Mouse (Mus musculus): ENCODE data around the gene Stk38l.

The Stk38l gene

DNA sequence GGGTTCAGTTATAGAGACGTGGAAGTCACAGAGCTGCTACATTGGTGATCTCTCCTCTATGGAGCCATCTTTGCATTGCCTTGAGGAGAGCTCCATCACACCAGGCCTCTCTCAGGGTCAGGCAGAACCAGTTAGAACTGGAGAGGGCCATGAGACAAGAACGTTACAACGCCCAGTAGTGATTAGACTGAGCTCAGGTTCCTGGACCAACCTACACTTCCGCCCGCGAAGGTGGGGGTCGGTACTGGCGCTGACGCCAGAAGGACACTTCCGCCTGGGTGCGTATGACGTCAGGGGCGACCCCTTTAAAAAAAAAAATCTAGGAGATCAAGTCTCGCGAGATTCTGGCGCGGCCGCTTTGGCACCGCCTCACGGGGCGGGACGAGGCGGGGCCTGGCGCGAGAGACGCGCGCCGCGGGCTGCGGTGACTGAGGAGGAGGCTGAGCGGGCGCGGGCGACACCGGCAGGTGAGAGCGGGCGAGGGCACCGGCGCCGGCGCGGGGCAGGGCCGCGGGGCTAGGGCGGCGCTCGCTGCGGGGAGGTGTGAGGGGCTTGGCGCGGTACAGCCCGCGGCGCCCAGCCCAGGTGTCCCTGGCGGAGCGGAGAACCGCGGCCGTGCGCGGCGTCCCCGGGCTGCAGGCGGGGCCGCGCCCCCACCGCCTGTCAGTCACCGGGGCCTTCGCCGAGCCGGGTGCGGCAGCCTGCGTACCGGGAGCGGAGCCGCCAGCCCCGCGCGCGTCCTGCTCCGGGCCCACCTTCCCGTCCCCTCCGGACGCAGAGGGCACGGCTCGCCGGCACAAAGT, at the start of gene Stk38l:
Gene Stk38l, plus strand, starts transcription at position 415 of the 803 bp plus-strand sequence.
- peak; percentile 85 for DNase-seq (ENCODE audit: low spot score)

DNA sequence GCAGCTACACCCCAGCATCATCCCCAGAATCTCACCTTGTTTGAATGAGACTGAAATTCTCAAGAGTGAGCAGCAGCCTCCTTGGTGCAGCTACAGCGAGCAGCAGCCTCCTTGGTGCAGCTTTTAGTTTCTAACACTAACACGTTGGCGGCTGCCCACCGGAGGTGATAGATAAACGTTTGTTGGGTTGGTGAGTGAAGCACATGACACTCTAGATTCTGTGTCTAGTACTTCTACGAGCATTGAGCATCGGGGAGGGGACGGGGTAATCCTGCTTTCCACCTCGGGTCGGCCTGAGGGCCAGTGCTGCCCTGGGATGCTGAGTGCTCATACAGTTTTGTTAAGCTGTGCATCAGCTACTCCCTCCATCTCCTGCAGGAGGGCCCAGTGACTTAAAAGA, 47.9 kb upstream of the Stk38l start:
- DNase-seq (ENCODE audit: low spot score): no peak

DNA sequence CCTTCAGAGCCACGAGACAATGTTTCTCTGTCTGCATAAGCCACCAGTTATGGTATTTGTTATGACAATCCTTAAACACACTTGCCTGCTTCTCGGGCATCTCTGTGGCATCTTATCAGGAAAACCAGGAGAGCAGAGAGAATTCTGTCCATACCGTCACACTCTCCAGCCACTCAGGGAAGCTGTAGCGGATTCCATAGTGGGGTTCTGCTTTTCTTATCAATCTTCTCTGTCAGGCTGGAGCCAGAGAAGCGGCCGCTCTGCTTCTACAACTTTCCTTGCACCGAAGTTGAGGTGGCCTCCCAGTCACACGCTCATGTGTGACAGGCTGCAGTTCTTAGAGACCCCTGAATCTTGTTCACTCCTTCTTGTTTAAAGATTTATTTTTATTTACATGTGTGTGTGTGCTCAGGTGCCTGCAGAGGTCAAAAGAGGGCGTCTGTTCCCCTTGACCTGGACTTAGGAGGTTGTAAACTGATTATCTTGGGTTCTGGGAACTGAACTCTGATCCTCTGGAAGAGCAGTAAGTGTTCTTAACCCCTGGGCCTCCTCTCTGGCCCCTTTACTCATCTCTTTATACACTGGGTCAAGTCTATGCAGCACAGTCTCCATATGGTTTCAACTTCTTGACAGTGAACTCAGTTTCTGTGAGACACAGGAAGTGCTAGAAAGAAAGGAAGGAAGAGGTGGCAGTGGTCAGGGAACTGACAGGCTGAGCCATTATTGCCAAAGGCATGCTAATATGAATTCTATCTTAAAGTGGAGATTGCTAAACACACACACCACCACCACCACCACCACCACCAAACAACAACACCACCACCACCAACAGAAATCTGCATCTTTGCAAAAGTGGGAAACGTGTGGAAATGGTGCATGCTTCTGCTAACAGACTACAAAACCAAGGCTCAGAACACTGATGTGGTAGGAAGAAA, 46.4 kb upstream of the Stk38l start:
- DNase-seq (ENCODE audit: low spot score): no peak

GRCm38 (mm10) chr6:146683881-146684280, 40.9 kb upstream of the Stk38l start:
- no peak for DNase-seq (ENCODE audit: low spot score)

DNA sequence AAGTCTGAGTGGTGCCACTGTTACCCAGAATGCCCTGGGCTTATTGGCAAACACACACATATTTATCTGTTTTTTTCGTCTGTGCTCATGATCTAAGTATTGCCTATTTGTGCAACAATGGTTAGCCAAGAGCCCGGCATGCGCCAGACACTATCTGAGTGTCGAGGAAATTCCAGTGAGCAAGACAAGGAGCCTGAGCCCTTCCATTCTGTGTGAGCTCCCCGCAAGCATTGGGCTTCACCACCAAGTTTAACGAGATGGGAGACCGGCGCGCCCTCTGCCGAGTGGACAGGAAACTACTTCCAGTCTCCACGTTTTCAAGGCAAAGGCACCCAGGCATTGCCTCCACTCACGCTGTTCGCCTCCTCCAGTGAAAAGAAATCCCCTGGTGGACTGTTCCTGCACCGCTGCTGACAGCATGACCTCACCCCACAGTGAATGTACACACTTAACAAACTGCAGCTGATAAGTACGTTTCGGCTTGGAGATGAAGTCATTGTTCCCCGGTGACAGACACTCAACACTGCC, 39.0 kb upstream of the Stk38l start:
- no peak for DNase-seq (ENCODE audit: low spot score)

- DNase-seq (ENCODE audit: low spot score): no peak
Observed at GRCm38 (mm10) chr6:146686463-146687196, 38.2 kb upstream of the Stk38l start.

DNA sequence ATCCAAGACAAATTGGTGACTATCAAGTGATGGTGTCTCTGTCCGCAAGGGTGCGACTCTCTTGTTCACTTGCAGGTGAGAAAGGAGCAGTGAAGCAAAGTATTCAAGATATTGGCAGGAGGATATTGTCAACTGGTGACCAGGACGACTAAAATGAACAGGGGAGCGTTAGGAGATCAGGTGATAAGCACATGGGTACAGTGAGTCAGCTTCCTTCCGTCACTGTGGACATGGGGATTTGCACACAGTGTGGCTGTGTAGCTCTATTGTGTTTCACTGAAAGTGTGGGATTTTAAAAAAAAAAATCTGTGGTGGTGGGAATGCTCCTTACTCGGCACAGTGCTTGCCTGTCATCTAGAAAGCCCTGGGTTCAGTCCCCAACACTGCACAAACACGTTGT, 36.8 kb upstream of the Stk38l start:
- DNase-seq (ENCODE audit: low spot score): no peak

GRCm38 (mm10) chr6:146688861-146689260, 35.9 kb upstream of the Stk38l start:
- DNase-seq (ENCODE audit: low spot score): no peak

DNA sequence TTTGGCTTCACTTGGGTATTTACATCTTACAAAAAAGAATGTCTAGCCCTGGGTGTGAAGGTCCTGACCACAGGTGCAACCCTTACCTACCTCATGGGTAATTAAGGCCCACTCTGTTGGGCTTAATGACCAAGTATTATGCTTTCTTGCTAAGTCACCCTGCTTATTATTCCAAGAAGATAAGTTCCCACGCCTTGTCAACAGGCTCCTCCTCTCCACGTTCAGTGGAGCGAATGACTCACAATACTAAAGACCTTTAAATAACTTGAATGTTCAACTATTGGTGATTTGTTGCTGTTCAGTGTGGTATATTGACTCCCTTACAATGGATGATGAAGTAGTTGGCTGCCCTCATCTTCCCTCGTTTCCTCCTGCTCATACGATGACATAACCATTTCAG, 27.0 kb upstream of the Stk38l start:
- DNase-seq (ENCODE audit: low spot score): no peak

- DNase-seq (ENCODE audit: low spot score): no peak
Observed at GRCm38 (mm10) chr6:146698376-146698775, 26.4 kb upstream of the Stk38l start.

DNA sequence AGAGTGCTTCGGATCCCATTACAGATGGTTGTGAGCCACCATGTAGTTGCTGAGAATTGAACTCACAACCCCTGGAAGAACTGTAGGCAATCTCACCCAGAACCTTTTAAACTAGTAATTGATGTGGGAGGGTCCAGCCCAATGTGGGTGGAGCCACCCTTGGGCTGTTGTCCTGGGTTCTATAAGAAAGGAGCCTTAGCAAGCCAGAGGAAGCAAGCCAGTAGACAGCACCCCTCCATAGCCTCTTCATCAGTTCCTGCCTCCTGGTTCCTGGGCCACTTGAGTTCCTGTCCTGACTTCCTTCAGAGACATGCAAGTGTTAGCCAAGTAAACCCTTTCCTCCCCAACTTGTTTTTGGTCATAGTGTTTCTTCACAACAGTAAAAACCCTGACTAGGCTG, 24.3 kb upstream of the Stk38l start:
- DNase-seq (ENCODE audit: low spot score): no peak

DNA sequence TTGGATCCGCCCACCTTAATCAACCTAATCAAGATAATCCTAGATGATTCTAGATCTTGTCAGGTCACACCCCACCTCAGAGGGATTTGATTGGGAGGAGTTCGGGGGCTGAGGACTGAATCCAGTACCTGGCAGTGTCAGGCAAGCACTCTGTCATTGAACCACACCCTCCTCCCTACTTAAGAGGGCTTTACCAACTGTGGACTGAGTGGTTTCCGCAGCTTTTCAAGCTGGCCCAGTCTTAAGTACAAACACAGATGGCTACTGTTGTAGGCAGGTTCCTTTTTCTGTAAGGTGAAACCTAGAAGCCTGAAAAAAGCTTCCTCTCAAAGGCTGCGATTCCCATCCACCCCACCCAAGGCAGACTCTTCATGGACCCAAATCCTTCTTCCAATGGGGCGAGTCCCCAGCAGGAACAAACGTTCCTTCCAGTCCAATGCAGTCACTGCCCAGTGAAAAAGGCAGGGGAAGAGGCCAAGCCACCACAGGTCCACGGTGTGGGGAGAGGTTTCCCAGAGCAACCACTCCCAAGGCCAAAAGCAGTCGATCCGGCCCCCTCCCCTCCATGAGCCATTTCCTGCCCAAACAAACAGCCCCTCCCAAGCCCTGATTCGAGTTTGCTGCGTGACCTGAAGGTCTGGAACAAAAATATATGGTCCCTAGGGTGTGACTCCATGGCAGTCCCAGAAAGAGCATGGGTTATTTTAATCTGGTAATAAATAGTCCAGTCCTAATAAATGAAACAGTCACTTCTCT, 22.5 kb upstream of the Stk38l start:
- DNase-seq (ENCODE audit: low spot score): no peak

DNA sequence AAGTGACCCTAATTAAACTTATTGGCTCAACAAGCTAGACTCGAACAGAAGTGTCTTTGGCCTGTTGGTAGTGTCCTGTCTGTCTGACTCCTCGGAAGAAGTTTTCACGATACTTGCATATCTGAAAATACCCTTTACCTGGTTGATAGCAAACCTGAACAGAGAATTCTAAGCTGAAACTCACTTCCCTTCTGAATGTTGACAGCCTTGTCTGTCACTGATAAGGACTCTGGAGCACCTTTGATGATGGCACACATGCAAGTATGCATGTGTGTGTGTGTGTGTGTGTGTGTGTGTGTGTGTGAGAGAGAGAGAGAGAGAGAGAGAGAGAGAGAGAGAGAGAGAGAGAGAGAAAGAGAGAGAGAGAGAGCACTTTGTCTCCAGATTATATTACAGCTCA, 21.4 kb upstream of the Stk38l start:
- no peak for DNase-seq (ENCODE audit: low spot score)

GRCm38 (mm10) chr6:146705631-146706030, 19.2 kb upstream of the Stk38l start:
- DNase-seq (ENCODE audit: low spot score): no peak

DNA sequence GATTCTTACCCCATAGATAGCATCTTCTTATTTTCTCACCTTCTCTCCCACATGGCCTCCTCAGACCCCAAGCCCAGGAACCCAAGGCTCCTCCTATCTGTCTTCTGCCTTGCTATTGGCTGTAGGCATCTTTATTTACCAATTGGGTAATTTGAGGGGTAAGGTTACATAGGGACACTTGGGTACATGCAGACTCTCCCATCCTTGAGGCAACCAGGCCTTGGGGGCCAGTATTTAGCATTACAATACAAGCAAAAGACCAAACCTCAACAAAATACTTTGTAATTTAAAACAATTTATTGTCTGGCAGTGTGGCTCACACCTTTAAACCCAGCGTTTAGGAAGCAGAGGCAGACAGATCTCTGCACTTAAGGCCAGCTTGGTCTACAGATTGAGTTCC, 5.2 kb upstream of the Stk38l start:
- no peak for DNase-seq (ENCODE audit: low spot score)

GRCm38 (mm10) chr6:146723805-146724204, 990 bp upstream of the Stk38l start:
- no peak for DNase-seq (ENCODE audit: low spot score)

- peak; percentile 8 for DNase-seq (ENCODE audit: low spot score)
Observed at GRCm38 (mm10) chr6:146725384-146725791, 593 bp downstream of the Stk38l start.

GRCm38 (mm10) chr6:146731031-146731430, 6.2 kb downstream of the Stk38l start:
- DNase-seq (ENCODE audit: low spot score): no peak

- DNase-seq (ENCODE audit: low spot score): no peak
Observed at GRCm38 (mm10) chr6:146731692-146732091, 6.9 kb downstream of the Stk38l start.

- no peak for DNase-seq (ENCODE audit: low spot score)
Observed at GRCm38 (mm10) chr6:146732232-146732631, 7.4 kb downstream of the Stk38l start.

GRCm38 (mm10) chr6:146732676-146733075, 7.9 kb downstream of the Stk38l start:
- DNase-seq (ENCODE audit: low spot score): no peak
